Mouse (Mus musculus) midbrain, embryonic 10.5 days (tissue): ENCODE measurements around the gene Slx1b. TPM values are rescaled to one million over a fixed set of nuclear protein-coding genes. Genes with fewer than 3 reads are reported as not detected.
"Not testable (repeated sequence)": the region's sequence is repeated elsewhere in the genome, so short reads cannot be mapped to it uniquely, and the experiment has no call there.

Source experiments
- DNase-seq: peaks from one replicate; pipeline ENCODE4 v3.0.0-alpha.2; 2017; ENCODE audit warnings: low spot score
- H3K27ac ChIP-seq: fragments of 300-500 bp; sonication (generic); replicated peaks from 2 replicates; pipeline ENCODE4 v1.5.1; 2016; ENCODE audit warnings: mild to moderate bottlenecking
- H3K27me3 ChIP-seq: fragments of 300-500 bp; sonication (generic); 2 replicates; pipeline ENCODE4 v1.6.1; 2016; ENCODE audit warnings: low read depth, mild to moderate bottlenecking; ENCODE audit not compliant: poor library complexity, severe bottlenecking
- H3K36me3 ChIP-seq: fragments of 300-500 bp; sonication (generic); 2 replicates; pipeline ENCODE4 v1.6.1; 2016; ENCODE audit warnings: mild to moderate bottlenecking, moderate library complexity
- H3K4me1 ChIP-seq: fragments of 300-500 bp; sonication (generic); 2 replicates; pipeline ENCODE4 v1.6.1; 2016
- H3K4me3 ChIP-seq: fragments of 300-500 bp; sonication (generic); 2 replicates; pipeline ENCODE4 v1.5.1; 2016; ENCODE audit warnings: mild to moderate bottlenecking, moderate library complexity
- H3K9me3 ChIP-seq: fragments of 300-500 bp; sonication (generic); replicated peaks from 2 replicates; pipeline ENCODE4 v1.6.1; 2016; ENCODE audit warnings: mild to moderate bottlenecking
- WGBS: fragments of 180-500 bp; shearing (Covaris S2); methylation state at CpG from one replicate; pipeline ENCODE4 v1.1.7; 2016; 5-methylcytosine and 5-hydroxymethylcytosine counted together
- polyA plus RNA-seq: library from polyadenylated mRNA; unstranded; fragments of >200 nt; fragmentation: Nextera tagmentation; extraction: Ambion mirVana; gene quantifications from 2 replicates; pipeline ENCODE4 v1.2.1, GENCODE M21; 2016

Gene Slx1b
- 14.1 and 15.5 TPM in 2 replicates for polyA plus RNA-seq

DNA sequence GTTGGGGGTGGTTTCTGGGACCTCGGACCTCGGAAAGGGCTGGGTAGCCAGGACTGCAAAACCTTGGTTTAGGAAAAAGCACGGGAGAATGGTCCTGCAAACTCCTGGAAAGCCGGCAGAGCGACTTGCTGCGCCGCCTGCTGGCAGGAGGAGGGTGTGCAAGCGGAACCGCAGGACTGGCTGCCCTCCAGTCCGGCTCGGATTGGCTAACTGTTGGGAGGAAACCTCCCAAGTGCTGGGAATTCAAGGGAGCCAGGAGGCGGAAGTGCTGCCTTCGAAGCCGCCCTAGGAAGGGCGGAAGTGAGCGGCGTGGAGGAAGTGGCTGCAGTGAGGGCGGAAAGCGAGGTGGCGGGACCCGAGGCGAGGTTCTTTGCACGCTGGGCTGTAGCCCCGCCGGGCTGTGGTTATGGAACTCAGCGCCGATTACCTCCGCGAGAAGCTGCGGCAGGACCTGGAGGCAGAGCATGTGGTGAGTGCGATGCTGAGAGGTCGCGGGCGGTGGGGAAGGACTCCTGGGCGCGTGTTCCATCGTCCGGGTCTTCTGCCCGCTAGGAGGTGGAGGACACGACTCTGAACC lies at the start of gene Slx1b:
TSS of gene Slx1b (minus strand) at position 154 of the 577 bp plus-strand sequence.
- Histone ChIP-seq H3K36me3 (peaks cover 54% of the 10 kb centered on the region), H3K27me3 (no peaks in the 10 kb centered on the region), H3K9me3 (no peaks in the 10 kb centered on the region), H3K4me3 (peak within 1 kb of the TSS; percentile 91), H3K4me1 (peaks cover 42% of the 10 kb centered on the region), H3K27ac (peak within 1 kb of the TSS; percentile 96)
- peak; percentile 97 for DNase-seq
- under 1% methylated on average over 40 of the region's 40 CpGs for WGBS

DNA sequence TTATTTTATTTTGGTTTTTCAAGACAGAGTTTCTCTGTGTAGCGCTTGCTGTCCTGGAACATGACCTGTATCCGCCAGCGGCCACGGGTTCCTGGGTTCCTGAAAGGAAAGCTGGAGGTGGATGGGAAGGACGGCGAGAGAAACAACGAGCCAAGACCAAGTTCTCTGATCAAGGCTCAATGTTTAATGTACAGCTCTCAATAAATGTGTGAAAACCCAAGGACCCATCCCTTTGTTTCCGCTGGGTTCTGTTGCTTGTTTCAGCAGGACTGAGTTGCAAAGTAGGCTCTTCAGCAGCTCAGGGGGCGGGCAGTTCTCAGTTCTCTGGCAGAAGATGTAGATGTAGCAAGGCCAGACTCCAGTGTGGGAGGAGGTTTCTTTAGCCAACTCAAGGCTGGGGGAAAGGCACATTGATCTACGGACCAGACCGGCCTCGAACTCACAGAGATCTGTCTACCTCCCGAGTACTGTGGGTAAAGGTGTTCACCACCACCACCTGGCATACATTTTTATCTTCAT lies 46.4 kb upstream of the Slx1b start:
- Histone ChIP-seq H3K9me3 (no peaks in the 10 kb centered on the region), H3K27me3 (no peaks in the 10 kb centered on the region), H3K27ac (no peak overlapping the region), H3K4me1 (peaks cover 7% of the 10 kb centered on the region; the same call in 1 of the 2 replicates), H3K36me3 (no peaks in the 10 kb centered on the region), H3K4me3 (no peak overlapping the region)
- no peak for DNase-seq
- WGBS: 91% methylated on average over 13 of the region's 13 CpGs

DNA sequence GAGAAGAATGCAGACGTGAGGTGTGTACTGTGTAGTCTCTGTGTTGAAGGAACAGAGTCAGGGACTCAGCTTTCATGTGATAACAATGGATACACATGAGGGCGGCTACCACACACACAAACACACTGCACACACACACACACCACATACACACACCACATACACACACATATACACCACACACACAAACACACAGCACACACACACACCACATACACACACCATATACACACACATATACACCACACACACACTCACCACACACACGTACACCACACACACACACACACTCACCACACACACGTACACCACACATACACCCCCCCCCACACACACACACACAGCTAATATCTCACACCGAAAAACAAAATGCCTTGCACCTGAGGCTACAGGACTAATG lies 45.9 kb upstream of the Slx1b start:
- Histone ChIP-seq H3K9me3 (no peaks in the 10 kb centered on the region), H3K36me3 (no peaks in the 10 kb centered on the region), H3K4me1 (0 out of 2 replicates have a peak, but pooled peaks cover 3% of the 10 kb centered on the region), H3K27me3 (no peaks in the 10 kb centered on the region), H3K27ac (no peak overlapping the region), H3K4me3 (no peak overlapping the region)
- WGBS: 88% methylated on average over 5 of the region's 5 CpGs
- DNase-seq: no peak

DNA sequence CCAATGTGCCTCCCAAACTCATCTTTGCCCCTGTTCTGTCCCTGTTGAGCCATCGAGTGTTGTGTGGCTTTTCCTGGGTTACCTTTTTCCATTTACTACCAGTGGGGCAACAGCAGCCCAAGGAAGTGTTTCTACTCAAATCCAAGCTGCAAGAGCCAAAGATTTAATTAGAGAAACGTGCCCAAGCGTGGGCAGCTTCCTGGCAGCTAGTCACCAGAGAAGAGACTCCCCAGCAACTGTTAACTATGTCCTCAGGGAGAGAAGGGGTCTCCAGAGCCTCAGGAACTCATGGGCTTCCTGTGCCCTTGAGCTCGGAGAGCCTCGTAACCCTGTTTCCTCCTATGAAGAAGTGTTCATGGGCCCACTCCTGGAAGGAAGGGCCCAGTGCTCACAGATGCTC lies 45.4 kb upstream of the Slx1b start:
- no peaks in the 10 kb centered on the region for H3K9me3 ChIP-seq
- no peak for DNase-seq
- H3K4me3 ChIP-seq: no peak overlapping the region
- H3K27ac ChIP-seq: no peak overlapping the region
- no peaks in the 10 kb centered on the region for H3K27me3 ChIP-seq
- 0 out of 2 replicates have a peak, but pooled peaks cover 3% of the 10 kb centered on the region for H3K4me1 ChIP-seq
- no peaks in the 10 kb centered on the region for H3K36me3 ChIP-seq
- 83% methylated on average over 5 of the region's 5 CpGs for WGBS

DNA sequence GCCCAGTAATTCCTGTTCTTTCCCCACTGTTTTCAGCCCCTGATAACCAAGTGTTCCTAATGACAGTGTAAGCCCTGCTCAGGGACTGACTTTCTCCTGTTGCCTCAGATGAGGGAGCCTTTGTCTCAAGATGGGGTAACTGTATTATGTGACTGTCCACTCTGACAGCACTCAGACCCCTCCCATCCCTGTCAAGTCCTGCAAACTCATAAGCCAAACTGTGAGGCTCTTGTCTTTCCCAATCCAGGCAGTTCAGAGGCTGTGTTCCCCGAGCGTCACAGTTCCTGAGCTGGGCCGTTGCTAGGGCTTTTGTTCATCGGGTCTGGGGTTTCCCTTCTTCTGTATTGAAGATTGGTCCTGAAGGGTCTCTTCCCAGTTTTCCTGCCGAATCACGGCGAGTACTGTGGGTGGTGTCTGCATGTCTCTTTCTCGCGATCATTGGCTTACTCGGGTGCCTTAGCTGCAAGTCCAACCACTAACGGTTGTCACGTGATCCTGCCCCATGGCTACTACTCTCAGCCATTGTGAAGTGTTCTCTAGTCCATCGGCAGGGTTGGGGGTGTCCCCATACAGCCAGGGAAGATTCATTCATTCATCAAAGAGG lies 44.6 kb upstream of the Slx1b start:
- Histone ChIP-seq H3K27ac (no peak overlapping the region), H3K27me3 (no peaks in the 10 kb centered on the region), H3K36me3 (no peaks in the 10 kb centered on the region), H3K9me3 (no peaks in the 10 kb centered on the region), H3K4me1 (0 out of 2 replicates have a peak, but pooled peaks cover 3% of the 10 kb centered on the region), H3K4me3 (no peak overlapping the region)
- WGBS: 82% methylated on average over 13 of the region's 13 CpGs
- DNase-seq: no peak

DNA sequence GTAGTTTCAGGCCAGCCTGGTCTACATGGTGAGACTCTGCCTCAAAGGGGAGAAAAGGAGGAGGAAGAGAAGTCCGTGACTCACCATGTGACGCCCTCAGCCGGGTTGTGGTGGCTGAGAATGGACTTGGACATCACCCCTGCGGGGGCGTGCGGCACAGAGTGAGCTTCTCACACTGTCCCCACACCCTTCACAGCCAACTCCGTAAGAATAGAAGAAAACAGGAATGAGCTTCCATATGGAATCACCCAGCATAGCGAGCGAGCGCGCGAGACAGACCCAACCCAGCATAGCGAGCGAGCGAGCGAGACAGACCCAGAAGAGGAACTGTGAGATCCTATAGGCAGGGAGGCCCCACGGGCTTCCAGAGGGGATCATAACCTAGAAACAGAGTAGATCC lies 44.0 kb upstream of the Slx1b start:
- WGBS: 86% methylated on average over 17 of the region's 17 CpGs
- no peak overlapping the region for H3K4me3 ChIP-seq
- 0 out of 2 replicates have a peak, but pooled peaks cover 3% of the 10 kb centered on the region for H3K4me1 ChIP-seq
- no peaks in the 10 kb centered on the region for H3K27me3 ChIP-seq
- no peaks in the 10 kb centered on the region for H3K9me3 ChIP-seq
- no peak overlapping the region; the same call in 1 of the 2 replicates for H3K27ac ChIP-seq
- DNase-seq: no peak
- no peaks in the 10 kb centered on the region for H3K36me3 ChIP-seq

DNA sequence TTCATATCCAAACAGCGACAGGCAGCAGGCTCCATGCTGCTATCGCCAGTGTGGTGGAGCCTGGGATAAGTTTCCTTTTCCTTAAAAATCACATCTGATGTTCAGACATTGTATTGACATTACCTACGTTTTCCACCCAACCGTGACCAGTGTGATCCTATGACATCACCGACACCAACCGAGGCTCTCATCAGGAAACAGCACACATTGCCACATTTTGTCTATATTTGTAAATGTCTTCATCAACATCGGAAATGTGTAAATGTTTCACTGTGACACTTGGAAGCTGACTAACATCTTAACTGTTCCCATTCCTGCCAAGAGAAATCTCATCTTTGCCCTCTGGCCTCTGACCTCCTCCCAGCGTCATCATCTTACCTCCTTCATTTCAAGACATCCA lies 40.5 kb upstream of the Slx1b start:
- Histone ChIP-seq H3K9me3 (no peaks in the 10 kb centered on the region), H3K36me3 (no peaks in the 10 kb centered on the region), H3K27me3 (no peaks in the 10 kb centered on the region), H3K27ac (no peak overlapping the region), H3K4me3 (no peak overlapping the region), H3K4me1 (0 out of 2 replicates have a peak, but pooled peaks cover 3% of the 10 kb centered on the region)
- no peak for DNase-seq
- 76% methylated on average over 8 of the region's 8 CpGs for WGBS

DNA sequence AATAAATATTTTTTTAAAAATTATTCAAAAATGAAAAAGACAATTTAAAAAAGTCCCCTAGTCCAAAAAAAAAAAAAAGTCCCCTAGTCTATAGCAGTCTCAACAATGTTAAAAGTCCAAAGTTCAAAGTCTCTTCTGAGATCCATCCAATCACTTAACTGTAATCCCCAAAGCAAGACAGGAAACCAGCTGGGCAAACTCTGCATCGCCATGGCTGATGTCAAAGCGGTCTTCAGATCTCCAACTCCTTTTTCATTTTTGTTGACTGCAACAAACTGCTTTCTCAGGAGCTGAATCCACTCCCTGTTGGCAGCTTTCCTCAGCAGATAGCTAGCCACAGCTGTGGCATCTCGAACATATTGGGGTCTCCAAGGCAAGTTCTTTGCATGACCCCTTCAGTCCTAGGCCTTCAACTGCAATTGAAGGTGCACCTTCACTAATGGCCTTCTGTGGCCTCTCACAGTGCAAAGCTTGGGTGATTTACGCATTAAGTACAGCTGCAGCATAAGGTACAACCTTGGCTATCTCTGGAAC lies 34.7 kb upstream of the Slx1b start:
- not testable (repeated sequence) for H3K4me3 ChIP-seq

DNA sequence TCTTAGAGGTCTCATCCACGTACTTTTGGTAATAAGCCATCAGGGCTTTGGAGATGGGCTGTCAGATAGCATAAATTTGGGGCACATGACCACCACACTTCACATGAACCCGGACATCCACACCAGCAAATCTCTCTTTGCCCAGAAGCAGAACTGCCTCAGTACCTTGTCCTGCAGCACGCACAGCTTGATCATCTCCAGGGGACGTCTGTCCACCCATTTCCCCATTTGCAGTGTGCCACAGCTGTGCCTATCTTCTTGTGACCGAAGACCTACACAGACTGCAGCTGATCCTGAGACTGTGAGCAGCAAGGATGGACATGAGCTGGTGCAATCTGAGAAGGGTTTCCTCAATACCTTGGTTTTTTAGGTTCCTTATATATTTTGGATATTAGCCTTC lies 30.1 kb upstream of the Slx1b start:
- 82% methylated on average over 5 of the region's 5 CpGs for WGBS
- no peak for DNase-seq
- no peaks in the 10 kb centered on the region for H3K4me1 ChIP-seq
- H3K27me3 ChIP-seq: no peaks in the 10 kb centered on the region
- no peaks in the 10 kb centered on the region for H3K36me3 ChIP-seq
- H3K9me3 ChIP-seq: no peaks in the 10 kb centered on the region; the same call in 1 of the 2 replicates
- no peak overlapping the region for H3K4me3 ChIP-seq
- no peak overlapping the region for H3K27ac ChIP-seq

More for the DNA sequence above, 34.7 kb upstream of the Slx1b start:
- WGBS: 93% methylated on average over 4 of the region's 4 CpGs
- not testable (repeated sequence) for H3K9me3 ChIP-seq, H3K4me1 ChIP-seq, H3K27me3 ChIP-seq, H3K36me3 ChIP-seq, DNase-seq, H3K27ac ChIP-seq

DNA sequence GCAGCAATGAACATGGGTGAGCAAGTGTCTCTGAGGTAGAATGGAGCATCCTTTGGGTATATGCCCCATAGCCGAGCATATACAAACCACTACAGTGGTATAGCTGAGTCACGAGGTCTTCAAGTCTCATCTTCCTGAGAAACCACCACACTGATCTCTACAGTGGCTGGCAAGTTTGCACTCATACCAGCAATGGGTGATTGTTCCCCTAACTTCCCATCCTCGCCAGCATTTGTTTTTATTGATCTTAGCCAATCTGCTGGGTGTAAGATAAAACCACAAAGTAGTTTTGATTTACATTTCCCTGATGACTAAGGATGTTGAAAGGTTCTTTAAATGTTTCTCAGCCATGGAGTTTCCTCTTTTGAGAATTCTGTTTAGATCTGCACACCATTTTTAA lies 29.5 kb upstream of the Slx1b start:
- Histone ChIP-seq H3K27ac (no peak overlapping the region), H3K4me1 (no peaks in the 10 kb centered on the region), H3K36me3 (no peaks in the 10 kb centered on the region), H3K9me3 (no peaks in the 10 kb centered on the region; the same call in 1 of the 2 replicates), H3K27me3 (no peaks in the 10 kb centered on the region), H3K4me3 (no peak overlapping the region)
- DNase-seq: no peak
- WGBS: 79% methylated on average over 3 of the region's 3 CpGs

DNA sequence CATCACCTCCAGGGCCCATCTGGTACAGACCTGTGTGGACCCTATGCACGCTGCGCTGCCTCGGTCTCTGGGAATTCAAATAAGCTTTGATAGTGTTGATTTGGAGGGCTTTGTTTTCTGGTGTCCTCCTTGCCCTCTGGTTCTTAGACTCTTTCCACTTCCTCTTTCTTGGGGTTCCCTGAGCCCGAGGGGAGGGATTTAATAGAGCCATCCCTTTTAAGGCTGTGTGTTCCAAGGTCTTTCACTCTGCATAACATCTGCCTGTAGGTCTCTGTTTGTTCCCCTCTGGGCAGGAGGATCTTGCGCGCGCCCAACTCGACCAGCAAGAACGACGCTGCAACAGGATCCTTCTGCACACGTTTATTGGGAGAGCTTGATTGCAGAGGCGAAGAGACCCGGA lies 26.1 kb upstream of the Slx1b start:
- 91% methylated on average over 13 of the region's 13 CpGs for WGBS
- no peak overlapping the region for H3K4me3 ChIP-seq
- no peaks in the 10 kb centered on the region for H3K36me3 ChIP-seq
- H3K27ac ChIP-seq: no peak overlapping the region
- H3K27me3 ChIP-seq: no peaks in the 10 kb centered on the region
- no peaks in the 10 kb centered on the region; the same call in 1 of the 2 replicates for H3K9me3 ChIP-seq
- H3K4me1 ChIP-seq: no peaks in the 10 kb centered on the region
- no peak for DNase-seq

DNA sequence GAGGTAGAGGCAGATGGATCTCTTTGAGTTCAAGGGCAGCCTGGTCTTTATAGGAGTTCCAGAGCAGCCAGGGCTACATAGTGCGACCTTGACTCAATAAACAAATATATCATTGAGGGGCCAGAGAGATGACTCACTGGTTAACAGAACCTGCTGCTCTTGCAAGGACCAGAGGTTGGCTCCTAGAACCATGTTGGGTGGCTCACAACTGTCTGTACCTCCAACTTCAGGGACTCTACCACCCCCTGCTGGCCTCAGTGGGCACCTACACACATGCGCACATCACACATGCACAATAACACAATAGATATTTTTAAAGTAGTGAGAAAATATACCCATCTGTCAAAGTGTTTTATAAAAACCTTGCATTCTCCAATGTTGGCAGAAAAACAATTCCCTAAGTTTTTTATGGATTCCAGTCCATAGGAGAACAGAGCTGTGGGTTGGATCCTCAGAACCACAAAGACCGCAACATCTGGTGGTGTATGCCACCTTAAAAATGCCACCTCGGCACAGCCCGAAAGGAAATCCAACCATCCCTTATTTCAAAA lies 23.3 kb upstream of the Slx1b start:
- H3K27ac ChIP-seq: no peak overlapping the region
- no peak overlapping the region for H3K4me3 ChIP-seq
- DNase-seq: no peak
- no peaks in the 10 kb centered on the region for H3K4me1 ChIP-seq
- no peaks in the 10 kb centered on the region for H3K36me3 ChIP-seq
- H3K9me3 ChIP-seq: no peaks in the 10 kb centered on the region; the same call in 1 of the 2 replicates
- WGBS: 96% methylated on average over 5 of the region's 5 CpGs
- H3K27me3 ChIP-seq: no peaks in the 10 kb centered on the region

DNA sequence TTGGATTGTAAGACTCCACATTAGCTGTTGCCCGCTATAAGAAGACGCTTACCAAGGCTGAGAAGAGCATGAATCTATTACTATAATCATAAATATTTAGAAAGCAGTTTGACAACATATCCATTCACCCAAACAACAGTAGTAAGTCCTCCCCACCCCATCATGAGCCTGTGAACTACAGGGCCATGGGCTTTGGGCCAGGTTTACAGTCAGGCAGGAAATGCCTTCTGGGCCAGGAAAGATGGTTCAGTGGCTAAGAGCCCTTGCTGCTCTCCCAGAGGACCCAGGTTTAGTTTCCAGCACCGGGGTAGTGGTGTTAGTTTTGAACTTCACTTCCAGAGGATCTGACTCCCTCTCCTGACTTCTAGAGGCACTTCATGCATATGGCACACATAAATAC lies 22.0 kb upstream of the Slx1b start:
- 91% methylated on average over 3 of the region's 3 CpGs for WGBS
- Histone ChIP-seq H3K9me3 (no peaks in the 10 kb centered on the region; the same call in 1 of the 2 replicates), H3K4me3 (no peak overlapping the region), H3K4me1 (no peaks in the 10 kb centered on the region), H3K36me3 (no peaks in the 10 kb centered on the region), H3K27me3 (no peaks in the 10 kb centered on the region), H3K27ac (no peak overlapping the region)
- no peak for DNase-seq
